Mouse (Mus musculus): ENCODE measurements around the gene Ajap1. TPM values are rescaled to one million over a fixed set of nuclear protein-coding genes. Genes with fewer than 3 reads are reported as not detected.

Gene Ajap1
- polyA plus RNA-seq, 1 experiment from 2014 or later = 8.4 TPM

GRCm38 (mm10) chr4:153381433-153381832, 101.2 kb downstream of the Ajap1 start:
- H3K27me3 ChIP-seq (replicated peaks) = no peaks in the 10 kb centered on the region
- no peak overlapping the region for H3K4me2 ChIP-seq (replicated peaks)
- no peak overlapping the region for H3K9ac ChIP-seq
- WGBS = 74% methylated on average over 7 of the region's 7 CpGs
- no peak overlapping the region for H3K27ac ChIP-seq
- no peak for ATAC-seq (ENCODE audit: low FRiP score, low read depth)
- H3K4me3 ChIP-seq = no peak overlapping the region
- peaks cover 8% of the 10 kb centered on the region; the same call in 1 of the 2 replicates for H3K36me3 ChIP-seq
- peaks cover 3% of the 10 kb centered on the region; the same call in 1 of the 2 replicates for H3K4me1 ChIP-seq
- H3K9me3 ChIP-seq = 0 out of 2 replicates have a peak, but pooled peaks cover 5% of the 10 kb centered on the region

- peaks cover 3% of the 10 kb centered on the region; the same call in 1 of the 2 replicates for H3K4me1 ChIP-seq
- H3K4me2 ChIP-seq (replicated peaks) = no peak overlapping the region
- 92% methylated on average over 10 of the region's 10 CpGs for WGBS
- no peak overlapping the region for H3K4me3 ChIP-seq
- no peak overlapping the region for H3K27ac ChIP-seq
- 0 out of 2 replicates have a peak, but pooled peaks cover 5% of the 10 kb centered on the region for H3K9me3 ChIP-seq
- ATAC-seq (ENCODE audit: low FRiP score, low read depth) = no peak
- H3K36me3 ChIP-seq = peaks cover 8% of the 10 kb centered on the region; the same call in 1 of the 2 replicates
- H3K27me3 ChIP-seq (replicated peaks) = no peaks in the 10 kb centered on the region
- H3K9ac ChIP-seq = no peak overlapping the region
Observed at GRCm38 (mm10) chr4:153380885-153381284, 101.7 kb downstream of the Ajap1 start.

GRCm38 (mm10) chr4:153377981-153378380, 104.6 kb downstream of the Ajap1 start:
- 0 out of 2 replicates have a peak, but pooled peaks cover 3% of the 10 kb centered on the region for H3K4me1 ChIP-seq
- H3K36me3 ChIP-seq = peaks cover 6% of the 10 kb centered on the region; the same call in 1 of the 2 replicates
- 0 out of 2 replicates have a peak, but pooled peaks cover 2% of the 10 kb centered on the region for H3K9me3 ChIP-seq
- 22% methylated on average over 6 of the region's 6 CpGs for whole genome bisulfite sequencing
- H3K4me3 ChIP-seq = no peak overlapping the region
- no peaks in the 10 kb centered on the region for H3K27me3 ChIP-seq (replicated peaks)
- no peak for ATAC-seq (ENCODE audit: low FRiP score, low read depth)
- no peak overlapping the region for H3K4me2 ChIP-seq (replicated peaks)
- no peak overlapping the region for H3K9ac ChIP-seq
- no peak overlapping the region for H3K27ac ChIP-seq

GRCm38 (mm10) chr4:153374233-153374632, 108.4 kb downstream of the Ajap1 start:
- Histone ChIP-seq H3K27ac (no peak overlapping the region), H3K4me3 (no peak overlapping the region), H3K4me2 (replicated peaks) (no peak overlapping the region), H3K9ac (no peak overlapping the region), H3K27me3 (replicated peaks) (no peaks in the 10 kb centered on the region), H3K9me3 (no peaks in the 10 kb centered on the region), H3K4me1 (0 out of 2 replicates have a peak, but pooled peaks cover 3% of the 10 kb centered on the region), H3K36me3 (no peaks in the 10 kb centered on the region)
- WGBS = 82% methylated on average over 6 of the region's 6 CpGs
- no peak for ATAC-seq (ENCODE audit: low FRiP score, low read depth)

- Histone ChIP-seq H3K4me2 (replicated peaks) (no peak overlapping the region), H3K27ac (no peak overlapping the region), H3K4me1 (0 out of 2 replicates have a peak, but pooled peaks cover 3% of the 10 kb centered on the region), H3K4me3 (no peak overlapping the region), H3K9ac (no peak overlapping the region), H3K36me3 (no peaks in the 10 kb centered on the region), H3K27me3 (replicated peaks) (no peaks in the 10 kb centered on the region), H3K9me3 (no peaks in the 10 kb centered on the region)
- 94% methylated on average over 14 of the region's 14 CpGs for WGBS
- ATAC-seq (ENCODE audit: low FRiP score, low read depth) = no peak
Observed at GRCm38 (mm10) chr4:153373125-153373524, 109.5 kb downstream of the Ajap1 start.

- 76% methylated on average over 10 of the region's 10 CpGs for WGBS
- Histone ChIP-seq H3K4me3 (no peak overlapping the region), H3K9ac (no peak overlapping the region), H3K4me2 (replicated peaks) (no peak overlapping the region), H3K36me3 (no peaks in the 10 kb centered on the region), H3K27ac (no peak overlapping the region), H3K4me1 (no peaks in the 10 kb centered on the region), H3K9me3 (no peaks in the 10 kb centered on the region), H3K27me3 (replicated peaks) (no peaks in the 10 kb centered on the region)
- ATAC-seq (ENCODE audit: low FRiP score, low read depth) = no peak
Observed at GRCm38 (mm10) chr4:153368620-153369159, 113.9 kb downstream of the Ajap1 start.

GRCm38 (mm10) chr4:153360868-153361545, 121.6 kb downstream of the Ajap1 start:
- no peak overlapping the region for H3K4me3 ChIP-seq
- H3K4me2 ChIP-seq (replicated peaks) = no peak overlapping the region
- H3K27me3 ChIP-seq (replicated peaks) = no peaks in the 10 kb centered on the region
- H3K27ac ChIP-seq = no peak overlapping the region
- ATAC-seq (ENCODE audit: low FRiP score, low read depth) = no peak
- no peaks in the 10 kb centered on the region for H3K36me3 ChIP-seq
- H3K4me1 ChIP-seq = peaks cover 10% of the 10 kb centered on the region
- no peak overlapping the region for H3K9ac ChIP-seq
- no peaks in the 10 kb centered on the region for H3K9me3 ChIP-seq
- 36% methylated on average over 13 of the region's 13 CpGs for WGBS

GRCm38 (mm10) chr4:153358243-153358550, 124.4 kb downstream of the Ajap1 start:
- 57% methylated on average over 7 of the region's 7 CpGs for WGBS
- Histone ChIP-seq H3K4me1 (peaks cover 10% of the 10 kb centered on the region), H3K9me3 (no peaks in the 10 kb centered on the region), H3K27me3 (replicated peaks) (no peaks in the 10 kb centered on the region), H3K4me3 (no peak overlapping the region), H3K36me3 (no peaks in the 10 kb centered on the region), H3K27ac (no peak overlapping the region), H3K9ac (no peak overlapping the region), H3K4me2 (replicated peaks) (no peak overlapping the region)
- ATAC-seq (ENCODE audit: low FRiP score, low read depth) = no peak

GRCm38 (mm10) chr4:153357539-153358242, 124.9 kb downstream of the Ajap1 start:
- H3K4me3 ChIP-seq = no peak overlapping the region
- no peaks in the 10 kb centered on the region for H3K36me3 ChIP-seq
- H3K27me3 ChIP-seq (replicated peaks) = no peaks in the 10 kb centered on the region
- H3K4me2 ChIP-seq (replicated peaks) = no peak overlapping the region
- no peak overlapping the region for H3K9ac ChIP-seq
- ATAC-seq (ENCODE audit: low FRiP score, low read depth) = no peak
- 60% methylated on average over 9 of the region's 9 CpGs for WGBS
- H3K27ac ChIP-seq = no peak overlapping the region
- peaks cover 10% of the 10 kb centered on the region for H3K4me1 ChIP-seq
- no peaks in the 10 kb centered on the region for H3K9me3 ChIP-seq

GRCm38 (mm10) chr4:153356236-153356635, 126.4 kb downstream of the Ajap1 start:
- peaks cover 6% of the 10 kb centered on the region for H3K4me1 ChIP-seq
- 81% methylated on average over 4 of the region's 4 CpGs for WGBS
- ATAC-seq (ENCODE audit: low FRiP score, low read depth) = no peak
- no peak overlapping the region for H3K27ac ChIP-seq
- no peaks in the 10 kb centered on the region for H3K27me3 ChIP-seq (replicated peaks)
- H3K4me3 ChIP-seq = no peak overlapping the region
- H3K4me2 ChIP-seq (replicated peaks) = no peak overlapping the region
- H3K36me3 ChIP-seq = no peaks in the 10 kb centered on the region
- H3K9ac ChIP-seq = no peak overlapping the region
- H3K9me3 ChIP-seq = no peaks in the 10 kb centered on the region

- no peaks in the 10 kb centered on the region for H3K27me3 ChIP-seq (replicated peaks)
- no peak overlapping the region for H3K27ac ChIP-seq
- ATAC-seq (ENCODE audit: low FRiP score, low read depth) = no peak
- H3K36me3 ChIP-seq = no peaks in the 10 kb centered on the region
- H3K9me3 ChIP-seq = no peaks in the 10 kb centered on the region
- no peak overlapping the region for H3K9ac ChIP-seq
- H3K4me2 ChIP-seq (replicated peaks) = no peak overlapping the region
- no peak overlapping the region for H3K4me3 ChIP-seq
- 0 out of 2 replicates have a peak, but pooled peaks cover 8% of the 10 kb centered on the region for H3K4me1 ChIP-seq
- 97% methylated on average over 3 of the region's 3 CpGs for WGBS
Observed at GRCm38 (mm10) chr4:153344999-153345398, 137.6 kb downstream of the Ajap1 start.

- H3K4me1 ChIP-seq = 0 out of 2 replicates have a peak, but pooled peaks cover 8% of the 10 kb centered on the region
- ATAC-seq (ENCODE audit: low FRiP score, low read depth) = no peak
- H3K9ac ChIP-seq = no peak overlapping the region
Observed at GRCm38 (mm10) chr4:153340887-153341286, 141.7 kb downstream of the Ajap1 start.

More at GRCm38 (mm10) chr4:153340887-153341286, 141.7 kb downstream of the Ajap1 start:
- no peak overlapping the region for H3K4me3 ChIP-seq
- no peak overlapping the region for H3K4me2 ChIP-seq (replicated peaks)
- H3K27ac ChIP-seq = no peak overlapping the region
- H3K36me3 ChIP-seq = no peaks in the 10 kb centered on the region
- H3K27me3 ChIP-seq (replicated peaks) = no peaks in the 10 kb centered on the region
- H3K9me3 ChIP-seq = no peaks in the 10 kb centered on the region

All from neural tube, embryonic 12.5 days (tissue).